In genomic region chr14:33913727-33914126, GRCm38 (mm10) we compare ENCODE assay signal across 11 mouse cellular contexts. TPM values are rescaled to one million over a fixed set of nuclear protein-coding genes. Genes with fewer than 3 reads are reported as not detected.
DNase-seq lines count a peak whose midpoint lies in the region; ATAC-seq and TF ChIP-seq lines count a peak whose summit lies in the region.
"Had no signal": no experiment of that assay in that cellular context is flagged by ENCODE, and none has a peak within 500 bp of the region (broad histone marks: within the 10 kb centered on the region; RNA-seq: fewer than 3 reads in every experiment).

No protein-coding gene starts in this region.

- H3K27me3 ChIP-seq in forebrain, postnatal 0 days (ENCODE audit: insufficient read depth, low read length) = no peaks in the 10 kb centered on the region
- no peaks in the 10 kb centered on the region for H3K27me3 ChIP-seq in forebrain, embryonic 15.5 days
- peaks cover 12% of the 10 kb centered on the region for H3K27me3 ChIP-seq in midbrain, embryonic 13.5 days
- H3K27me3 ChIP-seq: liver, embryonic 15.5 days had no signal

- WGBS in forebrain, postnatal 0 days = 40% methylated on average over 3 of the region's 3 CpGs
- WGBS in forebrain, embryonic 15.5 days = 35% methylated on average over 3 of the region's 3 CpGs
- WGBS in midbrain, embryonic 13.5 days = 19% methylated on average over 3 of the region's 3 CpGs

- peak; percentile 51 for TF ChIP-seq CTCF in forebrain, postnatal 0 days (IDR thresholded peaks at IDR 0.05; ENCODE audit: low read depth)

- ATAC-seq in forebrain, postnatal 0 days = no peak
- no peak for ATAC-seq in forebrain, embryonic 15.5 days (replicated peaks)
- ATAC-seq in midbrain, embryonic 13.5 days = no peak

- H3K4me1 ChIP-seq in forebrain, postnatal 0 days (ENCODE audit: insufficient read depth) = no peaks in the 10 kb centered on the region
- H3K4me1 ChIP-seq in forebrain, embryonic 15.5 days = no peaks in the 10 kb centered on the region
- no peaks in the 10 kb centered on the region for H3K4me1 ChIP-seq in midbrain, embryonic 13.5 days (replicated peaks)
- H3K4me1 ChIP-seq: liver, embryonic 15.5 days had no signal

- H3K4me3 ChIP-seq in forebrain, postnatal 0 days (ENCODE audit: low read depth, low read length) = no peak overlapping the region
- no peak overlapping the region for H3K4me3 ChIP-seq in forebrain, embryonic 15.5 days
- no peak overlapping the region for H3K4me3 ChIP-seq in midbrain, embryonic 13.5 days (replicated peaks)
- H3K4me3 ChIP-seq: liver, embryonic 15.5 days had no signal

- intact Hi-C loops in left cerebral cortex, postnatal 25 days (cut with DNase I) = no loop called here

- H3K36me3 ChIP-seq in forebrain, postnatal 0 days (ENCODE audit: insufficient read depth) = no peaks in the 10 kb centered on the region
- H3K36me3 ChIP-seq in forebrain, embryonic 15.5 days = no peaks in the 10 kb centered on the region
- H3K36me3 ChIP-seq in midbrain, embryonic 13.5 days = no peaks in the 10 kb centered on the region
- H3K36me3 ChIP-seq: liver, embryonic 15.5 days had no signal

- H3K9ac ChIP-seq in forebrain, postnatal 0 days = no peak overlapping the region
- no peak overlapping the region for H3K9ac ChIP-seq in forebrain, embryonic 15.5 days (replicated peaks)
- no peak overlapping the region for H3K9ac ChIP-seq in midbrain, embryonic 13.5 days (replicated peaks)
- H3K9ac ChIP-seq: liver, embryonic 15.5 days had no signal

- no peak overlapping the region for H3K4me2 ChIP-seq in forebrain, postnatal 0 days (ENCODE audit: low read depth)
- H3K4me2 ChIP-seq in forebrain, embryonic 15.5 days (replicated peaks) = no peak overlapping the region
- H3K4me2 ChIP-seq in midbrain, embryonic 13.5 days (replicated peaks) = no peak overlapping the region
- H3K4me2 ChIP-seq: liver, embryonic 15.5 days had no signal

- no peak for DNase-seq in forebrain, postnatal 0 days
- peak; percentile 15 for DNase-seq in thymus, postnatal 4 days
- no peak for DNase-seq in thymus, postnatal 36 days
- peak; percentile 72 for DNase-seq in heart, adult 8-10 months (ENCODE audit: low spot score)
- DNase-seq in left cerebral cortex, postnatal 25 days (ENCODE audit: low spot score in 2 of 2) = peak; percentile 41
- peak; percentile 21 for DNase-seq in skeletal muscle tissue, adult 2 months (ENCODE audit: low read depth, low spot score)

- H3K9me3 ChIP-seq in forebrain, postnatal 0 days (ENCODE audit: low read length) = no peaks in the 10 kb centered on the region
- no peaks in the 10 kb centered on the region for H3K9me3 ChIP-seq in forebrain, embryonic 15.5 days
- H3K9me3 ChIP-seq in midbrain, embryonic 13.5 days = no peaks in the 10 kb centered on the region
- H3K9me3 ChIP-seq: liver, embryonic 15.5 days had no signal

- H3K27ac ChIP-seq in forebrain, postnatal 0 days (ENCODE audit: low read depth, low read length) = no peak overlapping the region
- H3K27ac ChIP-seq in forebrain, embryonic 15.5 days (replicated peaks) = no peak overlapping the region
- H3K27ac ChIP-seq in midbrain, embryonic 13.5 days = no peak overlapping the region
- H3K27ac ChIP-seq: liver, embryonic 15.5 days had no signal

RNA-seq across cellular contexts. Expression of gene Gdf10, which starts 9.7 kb away (rescaled TPM):
- total RNA-seq in forebrain, postnatal 0 days (2014; rRNA removed) = 6.8 and 8.8 TPM in 2 replicates
- polyA plus RNA-seq in forebrain, postnatal 0 days (2015; fragmentation: Nextera tagmentation; extraction: Ambion mirVana) = 9.6 and 10.6 TPM in 2 replicates
- 2.9 and 3.1 TPM in 2 replicates for polyA plus RNA-seq in forebrain, embryonic 15.5 days (2015; fragmentation: Nextera tagmentation; extraction: Ambion mirVana)
- total RNA-seq in heart, adult 8-10 months (2022) = 1 to 10 TPM in 1 of 4 experiments, under 1 TPM in 3; 0.52 to 1.5 (median 0.78) TPM
- 1 to 10 TPM; 3.4 to 3.9 TPM for total RNA-seq in left cerebral cortex, postnatal 25 days (2021)
- 1.1 and 1.8 TPM in 2 replicates for polyA plus RNA-seq in midbrain, embryonic 13.5 days (2015; fragmentation: Nextera tagmentation; extraction: Ambion mirVana)
- total RNA-seq: MEL had no signal

RNA-seq across cellular contexts. Expression of gene Gdf2, which starts 27.1 kb away (rescaled TPM):
- 0.05 TPM in 1 of 2 replicates, not detected in the other for total RNA-seq in forebrain, postnatal 0 days (2014; rRNA removed)
- polyA plus RNA-seq in forebrain, postnatal 0 days (2015; fragmentation: Nextera tagmentation; extraction: Ambion mirVana) = 0.06 TPM in 1 of 2 replicates, not detected in the other
- not detected in 2 replicates for polyA plus RNA-seq in forebrain, embryonic 15.5 days (2015; fragmentation: Nextera tagmentation; extraction: Ambion mirVana)
- total RNA-seq in heart, adult 8-10 months (2022) = under 1 TPM; 0.11 to 0.24 (median 0.20) TPM
- total RNA-seq in left cerebral cortex, postnatal 25 days (2021) = not detected
- not detected in 2 replicates for polyA plus RNA-seq in midbrain, embryonic 13.5 days (2015; fragmentation: Nextera tagmentation; extraction: Ambion mirVana)
- total RNA-seq: MEL had no signal
- polyA plus RNA-seq: stomach, embryonic 14.5 days had no signal

RNA-seq across cellular contexts. Expression of gene Rbp3, which starts 40.1 kb away (rescaled TPM):
- total RNA-seq in forebrain, postnatal 0 days (2014; rRNA removed) = 0.29 and 0.46 TPM in 2 replicates
- 0.16 and 0.34 TPM in 2 replicates for polyA plus RNA-seq in forebrain, postnatal 0 days (2015; fragmentation: Nextera tagmentation; extraction: Ambion mirVana)
- 0.38 TPM in 1 of 2 replicates, not detected in the other for polyA plus RNA-seq in forebrain, embryonic 15.5 days (2015; fragmentation: Nextera tagmentation; extraction: Ambion mirVana)
- not detected for total RNA-seq in heart, adult 8-10 months (2022)
- total RNA-seq in left cerebral cortex, postnatal 25 days (2021) = under 1 TPM in 1 of 2 experiments, not detected in 1; 0.09 TPM
- polyA plus RNA-seq in midbrain, embryonic 13.5 days (2015; fragmentation: Nextera tagmentation; extraction: Ambion mirVana) = not detected in 2 replicates
- total RNA-seq: MEL had no signal
- polyA plus RNA-seq: stomach, embryonic 14.5 days had no signal

Comparison
In these comparisons a context has a peak if more than half of its experiments do, and no peak if none do; other contexts are left out.
1. DNase-seq: peak in thymus, postnatal 4 days (single experiment), heart, adult 8-10 months (single experiment), left cerebral cortex, postnatal 25 days (2 of 2) and skeletal muscle tissue, adult 2 months (single experiment); none in forebrain, postnatal 0 days (single experiment) and thymus, postnatal 36 days (0 of 2).